Mouse (Mus musculus): ENCODE measurements around the gene Kif2a.

The Kif2a gene

GRCm38 (mm10) chr13:107021461-107022265 lies at the start of gene Kif2a:
TSS of gene Kif2a (minus strand) at chr13:107022126.
- peak; percentile 46 for DNase-seq (ENCODE audit: low read depth, low spot score)

- DNase-seq (ENCODE audit: low read depth, low spot score) = no peak
These were observed 47.1 kb upstream of the Kif2a start for GRCm38 (mm10) chr13:107069061-107069460.

- no peak for DNase-seq (ENCODE audit: low read depth, low spot score)
These were observed 43.4 kb upstream of the Kif2a start for GRCm38 (mm10) chr13:107065098-107065855.

- DNase-seq (ENCODE audit: low read depth, low spot score) = no peak
These were observed 42.3 kb upstream of the Kif2a start for GRCm38 (mm10) chr13:107064263-107064662.

- no peak for DNase-seq (ENCODE audit: low read depth, low spot score)
These were observed 41.3 kb upstream of the Kif2a start for GRCm38 (mm10) chr13:107063115-107063807.

GRCm38 (mm10) chr13:107060098-107060497 lies 38.2 kb upstream of the Kif2a start:
- no peak for DNase-seq (ENCODE audit: low read depth, low spot score)

- no peak for DNase-seq (ENCODE audit: low read depth, low spot score)
These were observed 37.5 kb upstream of the Kif2a start for GRCm38 (mm10) chr13:107059460-107059859.

- DNase-seq (ENCODE audit: low read depth, low spot score) = no peak
These were observed 34.4 kb upstream of the Kif2a start for GRCm38 (mm10) chr13:107056318-107056717.

- no peak for DNase-seq (ENCODE audit: low read depth, low spot score)
These were observed 32.6 kb upstream of the Kif2a start for GRCm38 (mm10) chr13:107054496-107054895.

- DNase-seq (ENCODE audit: low read depth, low spot score) = no peak
These were observed 29.4 kb upstream of the Kif2a start for GRCm38 (mm10) chr13:107051342-107051741.

GRCm38 (mm10) chr13:107044229-107044628 lies 22.3 kb upstream of the Kif2a start:
- no peak for DNase-seq (ENCODE audit: low read depth, low spot score)

GRCm38 (mm10) chr13:107042551-107042950 lies 20.6 kb upstream of the Kif2a start:
- DNase-seq (ENCODE audit: low read depth, low spot score) = no peak

GRCm38 (mm10) chr13:107039493-107039892 lies 17.6 kb upstream of the Kif2a start:
- DNase-seq (ENCODE audit: low read depth, low spot score) = no peak

- no peak for DNase-seq (ENCODE audit: low read depth, low spot score)
These were observed 16.4 kb upstream of the Kif2a start for GRCm38 (mm10) chr13:107038346-107038745.

- no peak for DNase-seq (ENCODE audit: low read depth, low spot score)
These were observed 13.7 kb upstream of the Kif2a start for GRCm38 (mm10) chr13:107035511-107036113.

- no peak for DNase-seq (ENCODE audit: low read depth, low spot score)
These were observed 13.2 kb upstream of the Kif2a start for GRCm38 (mm10) chr13:107035078-107035477.

- no peak for DNase-seq (ENCODE audit: low read depth, low spot score)
These were observed 12.3 kb upstream of the Kif2a start for GRCm38 (mm10) chr13:107034028-107034920.

- no peak for DNase-seq (ENCODE audit: low read depth, low spot score)
These were observed 9.3 kb upstream of the Kif2a start for GRCm38 (mm10) chr13:107031228-107031627.

GRCm38 (mm10) chr13:107027218-107027617 lies 5.3 kb upstream of the Kif2a start:
- no peak for DNase-seq (ENCODE audit: low read depth, low spot score)

- no peak for DNase-seq (ENCODE audit: low read depth, low spot score)
These were observed 3.7 kb upstream of the Kif2a start for GRCm38 (mm10) chr13:107025663-107026062.
